Mouse (Mus musculus) embryo, embryonic 11 days (tissue): ENCODE data around the gene Slc12a1.
A peak's percentile ranks its signal among the peaks of the same experiment; 100 is the strongest.

ENCODE experiments used
- DNase-seq: peaks from one replicate; pipeline ENCODE4 v3.0.0-alpha.2; 2015

Gene Slc12a1

GRCm38 (mm10) chr2:125259230-125260120, 107.2 kb downstream of the Slc12a1 start:
- peak; percentile 69 for DNase-seq

- no peak for DNase-seq
Observed at GRCm38 (mm10) chr2:125260326-125260725, 108.0 kb downstream of the Slc12a1 start.

GRCm38 (mm10) chr2:125263056-125263455, 110.8 kb downstream of the Slc12a1 start:
- DNase-seq, result peak; percentile 71

GRCm38 (mm10) chr2:125263753-125264152, 111.4 kb downstream of the Slc12a1 start:
- DNase-seq, result no peak

GRCm38 (mm10) chr2:125268876-125269275, 116.6 kb downstream of the Slc12a1 start:
- no peak for DNase-seq

- peak; percentile 29 for DNase-seq
Observed at GRCm38 (mm10) chr2:125275617-125276016, 123.3 kb downstream of the Slc12a1 start.

GRCm38 (mm10) chr2:125276692-125277091, 124.4 kb downstream of the Slc12a1 start:
- DNase-seq, result no peak

- DNase-seq, result no peak
Observed at GRCm38 (mm10) chr2:125278474-125278873, 126.2 kb downstream of the Slc12a1 start.
